Mouse (Mus musculus) skeletal muscle tissue, adult 2 months (tissue): ENCODE results near the gene Ift52.

Source experiments
- DNase-seq: peaks from one replicate; pipeline ENCODE4 v3.0.0-alpha.2; 2012; ENCODE audit warnings: low read depth, low spot score

Gene Ift52

DNA sequence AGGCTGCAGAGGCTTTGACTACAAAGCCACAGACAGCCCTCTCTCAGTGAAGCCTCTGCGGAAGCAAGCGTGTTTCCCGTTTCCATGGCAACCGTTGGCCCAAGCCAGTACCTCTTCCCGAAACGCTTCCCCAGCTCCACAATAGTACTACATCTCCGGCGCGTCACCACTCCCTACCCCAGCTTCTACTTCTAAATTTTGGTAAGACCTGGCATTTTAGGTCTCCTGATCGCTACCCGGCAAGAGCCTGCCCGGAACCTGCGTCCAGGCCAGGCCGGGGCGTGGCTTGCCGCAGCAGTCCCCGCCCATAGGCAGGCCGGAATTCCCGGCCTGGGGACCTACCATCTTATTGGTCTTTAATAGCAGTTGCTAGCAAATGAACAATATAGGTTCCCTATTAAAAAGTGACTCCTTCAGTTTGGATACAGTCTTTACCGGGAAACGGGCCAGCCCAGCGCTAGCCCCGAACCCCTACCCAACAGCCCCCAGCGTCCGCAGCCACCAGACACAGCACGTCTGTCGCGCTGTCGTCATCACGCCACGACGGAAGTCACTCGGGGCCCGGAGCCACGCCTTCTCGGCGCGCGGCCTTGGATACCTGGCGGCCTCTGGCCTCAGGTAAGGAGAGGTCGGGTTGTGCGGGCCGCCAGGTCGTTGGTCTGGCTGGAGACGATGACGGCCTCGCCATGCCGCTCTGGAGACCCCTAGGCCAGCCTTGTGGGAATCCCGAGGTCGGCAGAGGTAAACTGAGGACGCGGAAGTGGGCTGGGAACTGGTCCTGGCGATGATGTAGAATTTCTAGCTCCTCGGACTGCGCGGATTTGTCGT is at the start of gene Ift52:
TSS of gene Ift52 (plus strand) at position 439 of the 828 bp plus-strand sequence.
- DNase-seq, result peak; percentile 73

GRCm38 (mm10) chr2:162968357-162968756 is 48.8 kb upstream of the Ift52 start:
- no peak for DNase-seq

- DNase-seq, result no peak
Observed at GRCm38 (mm10) chr2:162969101-162969500, 48.1 kb upstream of the Ift52 start.

- DNase-seq, result no peak
Observed at GRCm38 (mm10) chr2:162970896-162971295, 46.3 kb upstream of the Ift52 start.

DNA sequence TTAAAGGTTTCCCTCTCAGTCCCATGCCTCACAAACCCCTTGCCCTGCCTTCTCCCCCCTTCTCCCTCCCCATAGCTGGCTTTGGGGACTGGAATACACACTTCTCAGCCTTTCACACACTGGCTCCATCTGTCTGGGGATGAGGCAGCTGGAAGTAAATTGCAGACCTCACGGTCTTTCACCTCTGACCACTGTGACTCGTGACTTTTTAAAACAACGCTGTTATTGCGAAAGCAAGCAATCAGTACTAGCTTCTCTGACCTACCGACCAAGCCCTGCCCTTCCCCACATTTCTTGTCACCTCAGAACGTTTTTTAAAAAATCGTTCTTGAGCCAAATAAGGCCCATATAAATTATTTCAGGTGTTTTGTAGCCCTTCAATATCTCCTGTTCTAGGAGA is 44.4 kb upstream of the Ift52 start:
- no peak for DNase-seq

DNA sequence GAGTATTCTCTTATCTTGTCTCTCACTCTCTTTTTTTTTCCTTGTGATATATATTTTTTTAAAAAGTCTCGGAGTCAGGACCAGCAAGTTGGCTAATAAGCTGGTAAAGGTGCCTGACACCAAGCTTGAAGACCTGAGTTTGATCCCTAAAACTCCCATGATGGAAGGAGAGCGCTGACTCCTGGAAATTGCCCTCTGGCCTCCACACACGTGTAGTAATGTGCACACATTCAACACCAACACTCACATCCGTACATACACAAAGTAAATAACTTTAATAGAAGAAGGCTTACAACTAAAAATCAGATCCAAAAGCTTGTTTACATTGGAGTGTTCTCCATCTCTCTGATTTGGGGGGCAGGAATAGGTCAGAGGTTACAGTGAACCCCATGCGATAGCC is 43.9 kb upstream of the Ift52 start:
- no peak for DNase-seq

- DNase-seq, result no peak
Observed at GRCm38 (mm10) chr2:162973637-162974036, 43.5 kb upstream of the Ift52 start.

DNA sequence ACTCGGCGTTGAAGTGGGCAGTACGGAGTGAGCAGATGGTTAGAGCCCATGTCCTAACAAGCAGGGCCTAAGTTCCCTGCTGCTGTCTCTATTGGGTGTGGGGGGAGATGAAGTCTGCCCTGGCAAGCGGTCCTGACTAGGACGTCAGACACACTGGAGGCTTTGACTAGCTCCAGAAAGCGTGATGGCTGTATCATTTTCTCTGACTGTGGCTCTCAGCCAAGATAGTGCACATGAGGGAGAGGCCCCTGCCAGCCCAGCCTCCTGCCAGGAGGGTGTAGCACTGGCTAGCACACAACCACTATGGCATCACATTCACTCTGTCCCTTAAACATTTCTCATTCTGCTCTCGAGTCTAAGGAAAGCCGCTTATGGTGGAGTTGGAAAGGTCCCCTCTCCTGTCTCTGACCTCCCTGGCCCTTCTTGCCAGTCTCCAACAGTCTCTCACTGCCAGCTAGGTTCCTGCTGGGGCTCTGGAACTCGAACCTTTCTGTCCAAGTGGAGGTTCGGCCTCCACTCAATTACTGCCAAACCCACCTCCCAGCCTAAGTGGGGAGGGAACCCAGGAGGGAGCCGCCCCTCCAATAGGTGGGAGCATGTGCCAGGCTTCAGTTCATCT is 41.9 kb upstream of the Ift52 start:
- DNase-seq, result peak; percentile 49

DNA sequence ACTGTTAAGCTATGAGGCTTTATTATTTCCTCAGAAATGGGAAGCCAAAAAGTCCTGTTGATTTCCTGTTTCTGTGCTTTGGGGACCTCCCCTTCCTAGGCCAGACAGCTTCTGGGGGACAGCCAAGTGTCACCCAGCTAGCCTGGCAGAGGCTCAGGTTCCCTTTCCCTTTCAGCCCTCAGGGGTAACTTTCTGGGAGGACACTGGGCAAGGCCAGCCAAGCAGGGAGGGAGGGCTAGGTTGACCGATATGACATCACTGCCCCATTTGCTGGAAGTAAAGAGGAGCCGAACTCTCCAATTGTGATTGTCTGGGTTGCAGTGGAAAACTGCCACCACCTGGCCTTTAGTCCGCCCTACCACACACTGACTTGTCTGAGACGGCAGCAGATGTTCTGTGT is 41.2 kb upstream of the Ift52 start:
- peak; percentile 42 for DNase-seq

DNA sequence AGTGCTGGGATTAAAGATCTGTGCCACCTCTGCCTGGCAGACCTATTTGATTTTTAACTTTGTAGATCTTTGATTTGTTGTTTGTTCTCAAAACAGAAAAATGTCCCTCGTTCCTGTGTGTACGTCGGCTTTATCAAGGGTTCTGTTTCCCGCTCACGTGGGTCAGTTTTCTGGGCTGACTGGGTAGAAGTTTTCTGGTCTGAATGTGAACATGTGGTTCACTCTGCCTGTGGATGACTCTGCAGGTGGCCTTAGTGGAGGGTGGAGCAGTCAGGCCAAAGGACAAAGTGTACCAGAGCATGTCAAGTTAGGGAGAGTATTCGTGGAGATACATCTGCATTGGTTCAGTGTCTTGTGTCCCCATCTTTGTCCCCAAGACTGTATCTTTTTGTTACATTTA is 32.8 kb upstream of the Ift52 start:
- no peak for DNase-seq

- DNase-seq, result peak; percentile 13
Observed at GRCm38 (mm10) chr2:162985923-162986322, 31.2 kb upstream of the Ift52 start.

DNA sequence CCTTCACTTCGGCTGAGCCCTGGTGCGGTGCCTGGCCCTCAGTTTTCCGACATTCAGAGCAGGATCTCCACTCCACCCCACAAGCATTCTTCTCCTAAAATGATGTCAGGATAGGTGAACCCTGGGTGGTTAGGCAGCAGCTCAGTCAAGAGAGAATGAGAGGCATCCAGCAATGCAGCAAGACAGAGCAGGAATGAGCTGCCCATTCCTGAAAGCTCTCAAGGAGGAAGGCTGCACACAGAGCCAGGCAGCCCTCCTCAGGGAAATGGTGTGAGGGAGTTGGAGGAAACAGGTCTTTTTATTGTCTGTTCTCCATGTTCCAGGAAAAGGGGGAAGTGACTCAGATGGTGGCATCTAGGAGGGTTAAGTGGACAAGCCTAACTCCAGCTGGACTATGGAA is 30.4 kb upstream of the Ift52 start:
- no peak for DNase-seq

DNA sequence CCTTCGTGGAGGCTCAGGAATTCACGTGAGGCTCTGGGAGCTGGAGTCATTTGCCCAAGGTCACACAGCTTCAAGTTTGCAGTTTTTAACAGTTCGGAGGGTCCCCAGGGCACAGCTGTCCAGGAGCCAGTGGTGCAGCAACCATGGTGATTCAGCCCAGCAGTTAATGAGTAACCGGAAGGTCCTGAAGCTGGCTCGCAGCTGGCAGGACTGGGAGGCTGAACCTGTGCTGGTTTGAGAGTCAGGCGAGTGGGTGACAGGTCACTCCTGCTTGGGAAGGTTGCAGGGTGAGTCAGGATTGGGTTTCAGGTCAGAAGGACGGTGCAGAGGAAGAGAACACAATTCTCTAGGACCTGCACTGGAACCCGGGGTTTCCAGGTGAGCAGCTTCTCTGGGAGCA is 29.9 kb upstream of the Ift52 start, which contains the start of gene Sgk2:
TSS of gene Sgk2 (plus strand) at position 113 of the 400 bp plus-strand sequence.
- no peak for DNase-seq

- DNase-seq, result no peak
Observed at GRCm38 (mm10) chr2:162988235-162988634, 28.9 kb upstream of the Ift52 start.

DNA sequence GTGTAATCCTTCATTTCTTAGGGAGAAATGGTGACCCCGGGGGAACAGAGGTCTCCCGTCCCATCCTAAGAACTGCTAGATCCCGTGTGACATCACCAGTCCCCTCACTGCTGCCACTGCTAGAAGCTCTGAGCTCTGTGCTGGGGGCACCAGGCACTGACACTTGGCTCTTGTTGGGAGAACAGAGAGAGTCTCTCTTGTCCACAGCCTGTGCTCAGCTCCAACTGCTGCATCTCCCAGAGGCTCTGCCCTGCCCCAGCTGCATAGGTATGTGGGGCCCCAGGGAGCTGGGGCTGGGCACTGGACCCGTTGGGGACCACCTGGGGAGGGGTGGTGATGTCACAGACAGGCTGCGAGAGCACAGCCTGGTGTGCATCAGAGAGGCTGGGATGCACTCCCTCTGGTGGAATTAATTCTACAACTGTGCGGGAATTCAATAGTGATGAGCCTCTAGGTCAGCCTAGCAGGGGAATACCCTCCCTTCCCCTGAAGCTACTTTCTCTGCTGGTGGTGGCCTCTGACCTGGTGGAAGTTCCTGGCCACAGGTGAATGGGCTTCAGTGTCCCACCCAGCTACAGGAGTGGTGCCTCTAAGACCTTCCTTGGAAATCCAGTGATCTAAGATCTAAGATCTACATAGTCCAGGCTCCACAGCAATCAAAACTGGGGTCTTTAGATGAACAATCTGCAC is 25.6 kb upstream of the Ift52 start:
- no peak for DNase-seq

DNA sequence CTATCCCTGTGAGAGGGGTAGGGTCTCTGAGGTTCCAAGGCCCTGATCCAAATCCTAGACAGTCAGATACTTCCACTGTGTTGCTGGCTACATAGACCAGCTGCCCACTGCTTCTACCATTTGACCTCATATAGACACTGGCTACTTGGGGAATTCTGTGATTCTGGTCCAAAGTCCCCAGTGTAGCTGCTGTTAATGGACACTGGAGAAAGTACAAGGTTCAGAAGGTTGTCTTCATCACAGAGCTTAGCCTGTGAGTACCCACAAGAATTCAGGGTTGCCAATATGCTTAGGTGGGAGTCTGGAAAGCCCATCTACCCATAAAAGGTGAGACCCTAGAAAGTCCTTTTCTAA is 25.1 kb upstream of the Ift52 start:
- DNase-seq, result no peak

DNA sequence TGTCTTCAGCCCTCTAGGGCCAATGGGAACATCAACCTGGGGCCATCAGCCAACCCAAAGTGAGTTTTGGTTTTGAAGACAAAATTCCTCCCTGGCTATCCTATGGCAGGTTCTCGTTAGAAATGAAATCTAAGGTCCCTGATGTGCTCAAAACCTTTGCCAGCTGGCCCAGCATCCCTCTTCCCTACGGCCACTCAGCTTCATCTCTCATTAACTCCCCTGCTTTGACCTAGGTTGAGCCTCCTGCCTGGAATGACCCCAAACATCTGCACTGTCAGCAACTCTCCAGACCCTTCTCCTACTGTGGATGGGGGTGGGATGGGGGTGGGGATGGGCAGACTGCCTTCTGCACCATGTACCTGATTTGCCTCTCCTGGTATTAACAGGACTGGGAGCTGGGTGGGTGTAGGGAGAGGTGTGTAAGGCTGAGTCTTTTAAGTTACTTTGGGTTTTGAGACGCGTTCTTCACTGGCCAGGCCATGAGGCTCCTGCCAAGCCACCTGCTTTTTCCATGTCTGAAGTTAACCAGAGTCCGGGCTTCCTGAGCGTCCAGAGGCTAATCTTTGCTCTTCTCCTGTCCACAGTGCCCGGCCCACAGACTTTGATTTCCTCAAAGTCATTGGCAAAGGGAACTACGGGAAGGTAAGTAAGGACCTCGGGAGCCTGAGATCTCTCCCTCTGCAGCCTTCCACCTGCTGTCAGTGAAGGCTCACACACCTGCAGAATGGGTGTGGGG is 23.1 kb upstream of the Ift52 start:
- no peak for DNase-seq

DNA sequence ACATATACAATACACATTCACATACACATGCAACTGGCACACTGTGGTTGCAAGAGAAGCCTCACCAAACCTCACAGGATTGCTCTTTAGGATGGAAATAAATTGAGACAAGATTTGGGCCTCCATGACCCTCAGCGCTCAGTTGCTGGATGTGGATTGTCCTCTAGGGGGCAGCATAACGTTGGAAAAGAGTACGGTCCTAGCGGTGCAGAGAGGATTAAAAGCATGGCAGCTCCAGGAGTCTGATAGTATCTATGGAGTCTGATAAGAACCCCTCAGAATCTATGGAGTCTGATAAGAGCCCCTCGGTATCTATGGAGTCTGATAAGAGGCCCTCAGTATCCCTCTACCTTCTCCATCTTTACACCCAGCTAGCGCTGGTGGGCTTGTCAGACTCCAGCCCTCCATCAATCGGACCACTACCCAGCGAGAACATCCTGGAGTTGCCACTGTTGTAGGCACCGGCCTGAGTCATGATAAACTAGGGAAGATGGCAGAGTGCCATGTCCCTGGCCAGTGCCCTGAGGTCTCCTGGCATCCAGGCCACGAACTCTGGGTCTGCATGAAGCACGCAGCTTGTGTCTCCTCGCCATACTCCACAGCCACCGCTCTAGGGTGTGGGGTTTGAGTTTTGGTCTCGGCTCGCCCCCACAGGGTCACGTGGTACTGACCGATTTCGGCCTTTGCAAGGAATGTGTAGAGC is 18.5 kb upstream of the Ift52 start:
- DNase-seq, result peak; percentile 27

DNA sequence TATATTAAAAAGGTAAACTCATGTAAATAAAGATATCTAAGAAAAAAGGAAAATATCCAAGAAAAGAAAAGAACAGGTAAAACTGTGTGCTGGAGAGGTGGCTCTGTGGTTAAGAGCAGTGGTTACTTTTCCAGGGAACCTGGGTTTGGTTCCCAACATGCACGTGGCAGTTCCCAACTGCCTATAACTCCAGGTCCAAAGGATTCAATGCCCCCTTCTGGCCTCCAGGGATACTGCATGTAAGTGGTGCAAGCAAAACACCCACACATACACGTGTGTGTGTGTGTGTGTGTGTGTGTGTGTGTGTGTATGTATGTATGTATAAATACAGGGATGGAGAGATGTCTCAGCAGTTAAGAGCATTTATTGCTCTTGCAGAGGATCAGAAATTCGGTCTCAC is 17.4 kb upstream of the Ift52 start:
- DNase-seq, result no peak

- no peak for DNase-seq
Observed at GRCm38 (mm10) chr2:163001071-163001470, 16.1 kb upstream of the Ift52 start.

DNA sequence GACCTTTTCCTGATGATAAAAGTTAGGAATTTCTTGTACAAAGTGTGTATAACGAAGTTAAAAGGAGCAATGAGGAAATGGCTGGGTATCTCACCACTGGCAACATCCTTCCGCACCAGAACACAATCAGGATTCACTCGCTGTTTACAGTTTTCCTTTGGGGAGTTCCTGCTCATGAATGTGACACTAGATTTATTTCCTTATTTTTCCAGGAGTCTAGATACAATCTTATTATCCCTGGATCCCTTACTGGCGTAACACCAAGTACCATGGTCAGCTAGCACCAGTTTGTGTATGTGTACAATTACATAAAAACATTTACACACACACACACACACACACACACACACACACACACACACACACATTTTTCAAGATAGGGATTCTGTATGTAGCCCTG is 9.9 kb upstream of the Ift52 start:
- DNase-seq, result no peak
